Mouse (Mus musculus) embryo, embryonic 11.5 days (tissue): ENCODE measurements around the gene Cmah.

Experiments used
- DNase-seq: peaks from one replicate; pipeline ENCODE4 v3.0.0-alpha.2; 2012; ENCODE audit warnings: low read depth, low spot score

Cmah gene

GRCm38 (mm10) chr13:24327201-24327600 lies at the start of gene Cmah:
Gene Cmah, plus strand, starts transcription at chr13:24327404.
- no peak for DNase-seq

DNA sequence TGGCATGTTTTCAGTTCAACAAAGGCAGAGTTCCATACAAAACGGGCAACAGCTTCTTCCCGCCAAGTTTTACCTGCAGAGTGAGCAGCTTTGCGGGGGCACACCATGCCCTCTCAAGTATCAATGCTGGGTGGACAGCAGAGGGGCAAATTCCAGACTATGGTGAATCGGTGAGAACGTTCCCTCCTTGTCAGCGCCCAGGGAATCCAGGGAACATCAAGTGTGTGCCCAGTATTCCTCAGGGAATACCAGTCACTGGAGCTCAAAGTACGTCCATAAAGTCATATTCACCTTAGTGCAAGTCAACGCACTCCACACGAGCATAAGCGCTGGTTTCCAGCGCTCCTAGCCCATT lies 47.8 kb upstream of the Cmah start:
- no peak for DNase-seq

- DNase-seq = peak; percentile 17
Measured at GRCm38 (mm10) chr13:24279762-24280438, 47.3 kb upstream of the Cmah start.

GRCm38 (mm10) chr13:24280439-24281431 lies 46.5 kb upstream of the Cmah start, which contains the start of gene Carmil1:
Gene Carmil1, minus strand, starts transcription at chr13:24280795.
- peak; percentile 72 for DNase-seq

GRCm38 (mm10) chr13:24287381-24287780 lies 39.8 kb upstream of the Cmah start:
- no peak for DNase-seq

DNA sequence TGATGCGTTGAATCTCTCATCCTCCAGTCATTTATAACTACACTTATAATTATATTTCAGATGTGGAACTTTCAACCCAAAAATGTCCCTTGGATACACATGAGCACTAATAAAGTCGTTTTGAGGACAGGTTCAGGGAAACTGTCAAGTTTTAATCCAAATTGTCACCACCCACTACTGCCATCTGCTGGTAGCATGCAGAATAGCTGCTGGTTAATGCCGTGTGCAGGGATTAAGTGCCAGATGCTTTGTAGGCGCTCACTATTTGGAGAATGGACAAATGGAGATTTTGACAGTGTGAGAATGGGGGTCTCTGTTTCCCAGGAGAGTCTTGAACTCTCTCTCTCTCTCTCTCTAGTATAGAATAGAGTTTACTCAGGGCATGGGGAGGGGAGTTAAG lies 30.0 kb upstream of the Cmah start:
- DNase-seq = peak; percentile 50

- DNase-seq = no peak
Measured at GRCm38 (mm10) chr13:24305486-24305885, 21.7 kb upstream of the Cmah start.

- no peak for DNase-seq
Measured at GRCm38 (mm10) chr13:24306248-24306647, 21.0 kb upstream of the Cmah start.

DNA sequence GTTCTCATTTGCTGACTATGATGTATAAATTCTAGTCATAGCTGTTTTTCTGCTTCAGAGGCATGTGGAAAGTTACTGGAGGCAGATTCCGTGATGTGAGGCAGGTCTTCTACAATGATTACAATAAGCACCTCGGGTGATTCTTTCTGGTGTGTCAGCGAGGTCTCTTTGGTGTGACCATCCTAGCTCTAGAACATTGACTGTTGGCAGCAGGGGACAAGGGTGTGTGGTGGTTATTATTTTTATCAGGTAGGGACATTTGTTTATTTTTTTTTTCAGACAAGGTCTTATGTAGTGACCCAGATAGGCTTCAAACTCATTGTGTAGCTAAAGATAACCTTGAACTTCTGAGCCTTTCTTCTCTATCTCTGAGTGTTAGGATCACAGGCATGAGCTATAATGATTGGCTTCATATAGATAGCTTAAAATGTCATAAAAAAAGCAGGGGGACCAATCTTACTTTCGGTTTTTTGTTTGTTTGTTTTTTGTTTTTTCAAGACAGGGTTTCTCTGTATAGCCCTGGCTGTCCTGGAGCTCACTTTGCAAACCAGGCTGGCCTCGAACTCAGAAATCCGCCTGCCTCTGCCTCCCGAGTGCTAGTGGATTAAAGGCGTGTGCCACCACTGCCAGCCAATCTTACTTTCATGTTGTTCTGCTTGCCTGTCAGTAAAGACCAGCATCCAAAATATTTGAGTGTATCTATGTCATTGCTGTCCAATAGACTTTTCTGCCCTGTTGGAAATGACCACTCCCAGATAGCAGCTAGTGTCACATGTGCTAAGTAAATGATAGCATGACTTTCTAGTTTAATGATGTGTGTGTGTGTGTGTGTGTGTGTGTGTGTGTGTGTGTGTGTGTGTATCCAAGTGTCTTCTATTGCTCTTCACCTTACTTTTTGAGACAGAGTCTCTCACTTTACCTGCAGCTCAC lies 15.9 kb upstream of the Cmah start:
- DNase-seq = no peak

- no peak for DNase-seq
Measured at GRCm38 (mm10) chr13:24316563-24316962, 10.6 kb upstream of the Cmah start.

DNA sequence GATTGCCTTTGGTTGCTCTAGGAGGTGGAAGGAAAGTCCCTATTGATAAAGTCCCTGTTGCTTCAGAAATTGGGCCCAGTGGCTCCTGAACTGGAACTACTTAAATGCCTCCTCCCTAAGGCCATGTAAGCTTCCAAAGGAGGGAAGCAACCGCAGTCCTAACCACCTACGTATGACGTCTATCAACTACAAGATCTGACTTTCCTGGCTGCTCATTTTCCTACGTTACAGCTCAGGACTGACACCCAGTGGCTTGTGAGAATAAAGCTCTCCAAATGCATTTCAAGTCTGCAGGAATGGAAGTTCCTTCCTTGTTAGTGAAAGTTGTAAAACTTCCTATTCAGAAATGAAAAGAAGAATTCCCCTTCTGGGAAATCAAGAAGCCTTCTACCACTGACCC lies 8.6 kb upstream of the Cmah start:
- peak; percentile 31 for DNase-seq

DNA sequence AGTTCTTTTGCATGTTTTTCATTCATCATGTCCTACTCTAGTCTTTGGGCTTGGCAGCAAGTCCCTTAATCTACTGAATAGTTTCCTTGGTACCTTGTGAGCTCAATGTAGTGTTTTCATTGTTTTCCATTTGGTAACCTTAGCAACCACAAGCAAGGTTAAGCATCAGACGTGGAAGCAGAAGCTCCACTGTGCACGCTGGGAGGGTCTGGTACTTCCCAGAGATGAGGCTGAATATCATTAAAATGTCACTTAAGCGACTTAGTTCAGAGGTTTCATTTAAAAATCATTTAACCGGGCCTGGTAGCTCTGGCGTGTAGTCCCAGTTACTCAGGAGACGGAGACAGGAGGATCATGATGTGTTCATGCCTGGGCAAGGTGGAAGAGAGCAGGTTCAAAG lies 5.9 kb upstream of the Cmah start:
- no peak for DNase-seq

DNA sequence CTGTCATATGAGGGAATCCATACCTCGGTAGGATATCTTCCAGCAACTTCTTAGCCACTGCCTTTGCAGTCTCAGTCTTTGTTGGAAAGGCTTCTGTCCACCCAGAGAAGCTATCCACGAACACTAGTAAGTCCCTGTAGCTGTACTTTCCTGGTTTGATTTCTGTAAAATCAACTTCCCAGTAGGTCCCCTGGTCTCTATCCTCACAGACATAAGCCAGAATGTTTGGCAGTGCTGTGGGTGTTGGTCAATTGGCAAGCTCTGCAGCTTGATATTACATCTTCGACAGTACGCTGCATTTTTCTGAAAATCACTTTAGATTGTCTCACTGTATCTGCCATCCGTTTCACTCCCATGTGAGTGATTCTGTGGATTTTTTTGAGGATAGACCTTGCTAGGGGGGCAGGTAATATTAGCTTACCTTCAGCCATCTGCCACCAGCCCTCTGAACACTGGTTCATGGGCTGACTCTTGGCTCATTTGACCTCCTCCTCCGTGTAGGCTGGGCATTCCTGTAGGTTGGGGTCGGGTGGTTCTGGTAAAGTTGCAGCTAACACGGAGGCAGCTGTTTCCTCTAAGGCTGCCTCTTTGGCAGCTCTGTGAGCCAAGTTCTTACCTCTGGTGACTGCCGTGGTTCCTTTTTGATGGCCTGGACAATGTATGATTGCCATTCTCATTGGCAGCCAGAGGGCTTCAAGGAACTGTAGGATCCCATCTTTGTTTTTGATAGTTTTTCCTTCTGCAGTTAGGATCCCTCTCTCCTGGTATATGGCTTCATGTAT lies 1.0 kb downstream of the Cmah start:
- no peak for DNase-seq

GRCm38 (mm10) chr13:24330128-24330527 lies 2.9 kb downstream of the Cmah start:
- DNase-seq = no peak

DNA sequence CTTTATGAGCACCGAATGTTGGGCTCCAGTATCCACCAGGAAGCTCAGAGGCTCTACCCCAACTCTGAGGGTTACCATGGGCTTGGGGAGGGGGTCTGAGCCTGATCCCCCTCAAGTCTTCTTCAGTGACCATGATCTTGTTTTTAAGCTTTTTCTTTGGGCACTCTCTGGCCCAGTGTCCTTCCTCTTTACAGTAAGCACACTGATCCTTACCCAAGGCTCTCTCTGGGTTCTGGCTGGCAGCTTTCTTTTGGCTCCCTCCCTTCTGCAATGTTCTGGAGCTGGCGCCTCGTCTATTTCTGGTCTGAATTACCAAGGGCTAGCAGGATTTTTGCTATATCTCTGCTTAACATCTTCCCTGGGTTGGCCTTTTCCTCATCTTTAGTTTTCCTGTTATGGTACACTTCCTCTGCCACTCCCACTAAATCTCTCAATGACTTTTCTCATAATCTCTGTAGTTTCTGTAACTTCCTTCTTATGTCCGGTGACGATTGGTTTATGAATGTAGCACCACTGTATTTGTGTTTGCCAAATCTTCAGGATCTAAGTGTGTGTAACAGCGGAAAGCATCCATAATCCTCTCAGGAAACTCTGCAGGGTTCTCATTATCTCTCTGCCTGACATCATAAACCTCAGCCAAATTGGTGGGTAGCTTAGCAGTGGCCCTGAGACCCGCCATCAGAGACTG lies 3.8 kb downstream of the Cmah start:
- DNase-seq = no peak

DNA sequence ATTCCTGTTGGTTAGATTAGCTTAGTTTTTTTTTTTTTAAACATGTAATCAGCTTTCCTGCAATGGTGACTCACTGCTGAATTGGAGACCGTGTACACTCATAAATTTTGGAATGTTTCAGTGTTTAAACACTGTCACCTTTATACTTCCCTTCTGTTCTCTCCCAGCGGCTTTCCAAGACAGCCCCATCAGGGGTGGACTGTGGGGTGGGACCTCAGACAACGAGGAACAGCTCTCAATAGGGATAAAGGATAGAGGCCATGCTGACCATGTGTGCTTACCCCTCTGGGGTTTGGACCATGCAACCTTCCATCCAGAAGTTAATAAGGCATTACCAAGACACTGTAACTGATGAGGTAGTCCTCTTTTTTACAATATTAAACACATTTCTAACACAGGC lies 5.3 kb downstream of the Cmah start:
- DNase-seq = no peak

GRCm38 (mm10) chr13:24336818-24337217 lies 9.6 kb downstream of the Cmah start:
- DNase-seq = no peak

DNA sequence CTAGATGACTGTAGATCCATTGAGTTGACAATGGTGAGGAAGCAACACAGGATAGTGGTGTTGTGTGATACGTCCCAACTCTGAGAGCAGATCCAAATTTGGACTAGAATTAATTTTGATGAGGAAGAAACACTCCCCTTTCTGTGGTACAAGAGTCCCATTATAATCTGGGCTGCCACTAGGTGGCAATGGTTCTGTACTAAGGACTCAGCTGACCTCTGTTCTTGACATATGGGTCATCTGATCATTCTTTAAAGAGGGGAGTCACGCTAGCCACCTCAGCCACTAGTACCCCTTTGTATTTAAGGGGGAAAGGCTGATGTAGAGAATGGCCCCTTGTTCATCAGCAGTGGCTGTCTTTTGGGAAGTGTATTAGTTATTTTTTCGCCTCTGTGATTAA lies 10.7 kb downstream of the Cmah start:
- no peak for DNase-seq

DNA sequence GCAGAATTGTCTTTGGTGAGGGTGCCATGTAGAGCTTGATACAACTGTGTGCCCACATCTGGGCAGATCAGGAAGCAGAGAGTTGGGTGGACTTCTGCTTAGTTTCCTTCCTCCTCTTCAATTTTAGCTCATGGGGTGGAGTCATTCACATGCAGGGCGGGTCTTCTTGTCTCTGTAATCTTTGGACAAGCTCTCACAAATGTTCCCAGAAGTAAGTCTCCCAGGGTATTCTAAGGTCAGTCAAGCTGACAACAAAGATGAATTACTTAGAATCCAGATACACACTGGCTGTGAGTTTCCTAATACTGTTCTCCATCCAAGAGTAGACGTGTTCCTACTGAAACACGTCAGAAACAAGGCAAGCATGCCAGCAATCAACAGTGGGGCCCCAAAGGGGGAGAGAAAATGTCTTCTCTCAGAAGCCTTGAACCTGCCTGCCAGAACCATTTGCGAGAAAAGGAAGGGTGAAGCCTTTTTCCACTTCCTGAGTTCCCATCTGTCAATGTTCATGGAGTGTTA lies 11.2 kb downstream of the Cmah start:
- DNase-seq = no peak

- DNase-seq = no peak
Measured at GRCm38 (mm10) chr13:24339907-24340306, 12.7 kb downstream of the Cmah start.
